Mouse (Mus musculus): ENCODE results near the gene Ptgis. TPM values are rescaled to one million over a fixed set of nuclear protein-coding genes. Genes with fewer than 3 reads are reported as not detected.
A peak's percentile ranks its signal among the peaks of the same experiment; 100 is the strongest.

The Ptgis gene
- polyA plus RNA-seq, 1 experiment from 2014 or later, result 12.7 TPM

GRCm38 (mm10) chr2:167254808-167255207, 14.4 kb upstream of the Ptgis start:
- 74% methylated on average over 6 of the region's 6 CpGs for WGBS
- peaks cover 30% of the 10 kb centered on the region for H3K4me1 ChIP-seq
- no peaks in the 10 kb centered on the region for H3K9me3 ChIP-seq (replicated peaks)
- no peak overlapping the region for H3K4me3 ChIP-seq
- no peaks in the 10 kb centered on the region for H3K36me3 ChIP-seq
- no peak overlapping the region for H3K27ac ChIP-seq (replicated peaks)
- DNase-seq (ENCODE audit: low spot score), result no peak
- H3K27me3 ChIP-seq (ENCODE audit: low read depth, poor library complexity, severe bottlenecking), result no peaks in the 10 kb centered on the region

GRCm38 (mm10) chr2:167254185-167254584, 13.8 kb upstream of the Ptgis start:
- Histone ChIP-seq H3K27ac (replicated peaks) (no peak overlapping the region), H3K36me3 (no peaks in the 10 kb centered on the region), H3K4me1 (peaks cover 32% of the 10 kb centered on the region), H3K4me3 (no peak overlapping the region), H3K27me3 (ENCODE audit: low read depth, poor library complexity, severe bottlenecking) (no peaks in the 10 kb centered on the region), H3K9me3 (replicated peaks) (no peaks in the 10 kb centered on the region)
- 67% methylated on average over 7 of the region's 7 CpGs for WGBS
- no peak for DNase-seq (ENCODE audit: low spot score)

DNA sequence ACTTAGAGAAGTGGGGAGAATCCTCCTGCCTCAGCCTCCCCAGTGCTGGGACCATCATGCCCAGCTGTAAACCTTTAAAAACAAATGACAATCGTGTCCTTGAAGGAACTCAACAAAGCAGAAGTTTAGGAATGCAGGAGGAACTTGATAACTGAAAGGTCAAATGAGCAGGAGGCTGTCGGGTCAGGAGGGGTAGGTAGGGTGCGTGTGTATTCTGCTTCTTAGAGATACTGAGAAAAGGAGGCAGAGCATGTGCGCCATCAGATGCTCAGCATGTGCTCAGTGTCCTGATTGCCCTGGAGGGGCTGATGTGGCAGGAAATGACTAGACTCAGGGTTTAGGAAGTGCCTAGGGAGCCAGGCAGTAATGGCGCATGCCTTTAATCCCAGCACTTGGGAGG, 13.1 kb upstream of the Ptgis start:
- Histone ChIP-seq H3K4me3 (no peak overlapping the region), H3K27ac (replicated peaks) (no peak overlapping the region), H3K27me3 (ENCODE audit: low read depth, poor library complexity, severe bottlenecking) (no peaks in the 10 kb centered on the region), H3K36me3 (no peaks in the 10 kb centered on the region), H3K4me1 (peaks cover 32% of the 10 kb centered on the region), H3K9me3 (replicated peaks) (no peaks in the 10 kb centered on the region)
- WGBS, result 83% methylated on average over 5 of the region's 5 CpGs
- no peak for DNase-seq (ENCODE audit: low spot score)

DNA sequence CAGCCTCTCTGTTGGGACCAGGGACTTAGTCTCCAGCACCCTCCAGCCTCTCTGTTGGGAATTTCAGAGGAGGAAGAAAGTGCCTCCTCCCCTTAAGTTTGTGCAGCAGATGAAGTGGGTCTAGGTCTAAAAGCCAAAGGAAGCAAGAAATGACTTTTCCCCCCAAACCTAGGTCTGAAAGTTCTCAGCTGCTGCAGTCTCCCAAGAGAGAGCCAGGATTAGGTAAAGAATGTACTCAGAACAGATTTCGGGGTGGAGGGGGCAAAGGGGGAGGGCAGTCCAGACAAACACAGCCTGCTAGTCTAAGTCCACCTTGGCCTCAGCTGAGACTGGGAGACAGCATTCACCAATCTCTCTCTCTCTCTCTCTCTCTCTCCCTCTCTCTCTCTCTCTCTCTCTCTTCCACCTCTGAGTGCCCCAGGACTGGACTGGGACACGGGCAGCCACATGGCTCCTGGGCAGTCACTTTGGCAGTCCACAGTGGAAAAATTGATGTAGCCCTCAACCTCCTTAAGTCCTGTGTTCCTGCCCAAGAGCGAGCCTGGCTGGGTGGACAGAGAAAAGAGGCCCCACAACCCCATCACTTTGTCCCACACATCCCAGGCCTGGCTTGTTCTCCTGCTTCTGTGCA, 11.8 kb upstream of the Ptgis start:
- no peaks in the 10 kb centered on the region for H3K9me3 ChIP-seq (replicated peaks)
- no peak overlapping the region for H3K4me3 ChIP-seq
- H3K27ac ChIP-seq (replicated peaks), result peak overlapping the region; percentile 72
- H3K36me3 ChIP-seq, result no peaks in the 10 kb centered on the region
- no peak for DNase-seq (ENCODE audit: low spot score)
- 50% methylated on average over 3 of the region's 3 CpGs for WGBS
- peaks cover 39% of the 10 kb centered on the region for H3K4me1 ChIP-seq
- H3K27me3 ChIP-seq (ENCODE audit: low read depth, poor library complexity, severe bottlenecking), result no peaks in the 10 kb centered on the region

DNA sequence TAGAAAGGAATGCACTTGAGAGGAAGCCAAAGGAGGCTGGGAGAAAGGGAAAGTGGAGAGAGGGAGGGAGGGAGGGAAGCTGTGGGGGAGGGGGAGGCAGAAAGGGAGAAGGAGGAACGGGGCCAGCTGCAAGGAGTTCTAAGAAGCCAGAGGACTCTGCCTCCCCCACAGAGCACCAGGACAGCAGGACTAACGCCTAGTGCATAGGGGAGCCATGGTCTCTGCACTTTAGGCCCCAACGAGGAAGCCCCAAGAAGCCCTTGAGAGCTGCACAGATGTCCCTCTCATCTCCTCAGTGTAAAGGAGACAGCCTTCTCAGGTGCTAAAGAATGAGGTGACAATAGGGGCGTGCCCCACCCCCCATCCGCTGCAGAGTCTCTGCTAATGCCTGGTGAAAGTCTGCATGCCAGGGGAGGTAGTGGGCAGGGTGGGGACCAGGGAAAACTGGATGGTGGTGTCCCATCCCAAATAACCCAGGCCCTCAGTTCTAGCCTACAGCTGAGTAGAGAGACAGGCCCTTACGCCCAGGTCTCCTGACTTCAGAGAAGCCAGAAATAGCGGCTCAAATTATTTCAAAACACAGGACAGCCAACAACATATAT, 10.4 kb upstream of the Ptgis start:
- H3K4me3 ChIP-seq, result no peak overlapping the region
- DNase-seq (ENCODE audit: low spot score), result no peak
- no peaks in the 10 kb centered on the region for H3K36me3 ChIP-seq
- WGBS, result 36% methylated on average over 7 of the region's 7 CpGs
- H3K27me3 ChIP-seq (ENCODE audit: low read depth, poor library complexity, severe bottlenecking), result no peaks in the 10 kb centered on the region
- peaks cover 44% of the 10 kb centered on the region for H3K4me1 ChIP-seq
- H3K9me3 ChIP-seq (replicated peaks), result no peaks in the 10 kb centered on the region
- H3K27ac ChIP-seq (replicated peaks), result peak overlapping the region; percentile 57

DNA sequence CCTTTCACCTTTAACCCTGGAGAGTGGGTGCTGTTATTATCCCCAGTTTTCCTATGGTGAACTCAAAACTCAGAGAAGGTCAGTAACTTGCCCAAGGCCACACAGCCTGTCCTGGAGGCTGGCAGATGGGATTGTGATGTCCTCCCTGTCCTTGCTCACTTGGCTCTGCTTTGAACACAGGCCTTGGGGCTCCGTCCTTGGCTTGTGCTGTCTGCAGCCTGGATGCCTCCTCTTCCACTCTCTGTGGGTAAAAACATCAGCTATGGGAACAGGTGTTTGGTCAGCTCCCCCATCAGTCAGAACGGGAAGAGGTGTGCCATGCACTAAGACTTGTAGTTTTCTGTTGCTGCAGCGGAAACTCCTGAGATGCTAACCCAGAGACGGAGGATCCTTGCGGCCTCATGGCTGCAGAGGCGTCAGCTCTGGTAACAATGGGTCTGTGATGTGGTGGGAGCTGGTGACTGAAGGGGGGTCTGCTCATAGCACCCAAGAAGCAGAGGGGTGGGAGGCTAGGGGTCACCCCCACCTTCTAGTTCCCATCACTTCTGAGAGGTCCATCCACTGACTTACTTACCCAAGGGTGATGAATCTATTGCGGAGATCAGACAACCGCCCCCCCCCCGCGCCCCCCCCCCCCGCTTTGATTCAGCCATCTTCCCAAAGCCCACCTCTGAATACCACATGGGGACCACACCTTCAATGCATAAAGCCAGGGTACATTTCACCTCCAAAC, 9.8 kb upstream of the Ptgis start:
- no peaks in the 10 kb centered on the region for H3K9me3 ChIP-seq (replicated peaks)
- no peak for DNase-seq (ENCODE audit: low spot score)
- no peaks in the 10 kb centered on the region for H3K27me3 ChIP-seq (ENCODE audit: low read depth, poor library complexity, severe bottlenecking)
- peak overlapping the region; percentile 57 for H3K27ac ChIP-seq (replicated peaks)
- 46% methylated on average over 11 of the region's 11 CpGs for WGBS
- H3K4me1 ChIP-seq, result peaks cover 44% of the 10 kb centered on the region
- no peaks in the 10 kb centered on the region for H3K36me3 ChIP-seq
- no peak overlapping the region for H3K4me3 ChIP-seq

GRCm38 (mm10) chr2:167249591-167249990, 9.2 kb upstream of the Ptgis start:
- H3K36me3 ChIP-seq, result no peaks in the 10 kb centered on the region
- H3K4me1 ChIP-seq, result peaks cover 44% of the 10 kb centered on the region
- peaks cover 4% of the 10 kb centered on the region; the same call in 1 of the 2 replicates for H3K9me3 ChIP-seq (replicated peaks)
- H3K4me3 ChIP-seq, result no peak overlapping the region
- no peak overlapping the region for H3K27ac ChIP-seq (replicated peaks)
- WGBS, result 67% methylated on average over 3 of the region's 3 CpGs
- H3K27me3 ChIP-seq (ENCODE audit: low read depth, poor library complexity, severe bottlenecking), result no peaks in the 10 kb centered on the region
- DNase-seq (ENCODE audit: low spot score), result no peak

GRCm38 (mm10) chr2:167247823-167248222, 7.4 kb upstream of the Ptgis start:
- H3K27ac ChIP-seq (replicated peaks), result no peak overlapping the region
- H3K9me3 ChIP-seq (replicated peaks), result peaks cover 4% of the 10 kb centered on the region; the same call in 1 of the 2 replicates
- 51% methylated on average over 2 of the region's 2 CpGs for WGBS
- H3K4me1 ChIP-seq, result peaks cover 40% of the 10 kb centered on the region
- H3K4me3 ChIP-seq, result no peak overlapping the region
- H3K36me3 ChIP-seq, result no peaks in the 10 kb centered on the region
- DNase-seq (ENCODE audit: low spot score), result no peak
- H3K27me3 ChIP-seq (ENCODE audit: low read depth, poor library complexity, severe bottlenecking), result no peaks in the 10 kb centered on the region

- Histone ChIP-seq H3K27ac (replicated peaks) (no peak overlapping the region), H3K36me3 (no peaks in the 10 kb centered on the region)
- 67% methylated on average over 7 of the region's 7 CpGs for WGBS
These were observed 6.3 kb upstream of the Ptgis start for GRCm38 (mm10) chr2:167246704-167247103.

DNA sequence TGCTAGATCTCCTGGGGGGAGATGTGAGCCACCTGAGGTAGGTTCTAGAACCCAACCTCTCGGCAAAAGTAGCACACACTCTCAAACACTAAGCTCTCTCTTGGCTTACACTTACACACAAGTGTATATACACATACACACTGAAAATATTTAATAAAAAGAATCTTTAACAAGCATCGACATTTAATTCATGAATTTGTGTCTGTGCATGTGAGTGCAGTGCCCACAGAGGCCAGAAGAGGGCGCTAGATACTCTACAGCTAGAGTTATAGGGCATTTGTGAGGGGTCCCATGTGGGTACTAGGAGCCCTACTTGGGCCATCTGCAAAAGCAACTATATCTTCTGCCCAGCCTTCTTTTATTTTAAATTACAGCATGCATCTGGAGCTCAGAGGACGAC, 4.5 kb upstream of the Ptgis start:
- H3K27ac ChIP-seq (replicated peaks), result no peak overlapping the region
- H3K4me3 ChIP-seq, result no peak overlapping the region
- 77% methylated on average over 4 of the region's 4 CpGs for WGBS

More at GRCm38 (mm10) chr2:167246704-167247103, 6.3 kb upstream of the Ptgis start:
- no peak overlapping the region for H3K4me3 ChIP-seq
- peaks cover 4% of the 10 kb centered on the region; the same call in 1 of the 2 replicates for H3K9me3 ChIP-seq (replicated peaks)
- H3K4me1 ChIP-seq, result peaks cover 30% of the 10 kb centered on the region
- no peaks in the 10 kb centered on the region; the same call in 1 of the 2 replicates for H3K27me3 ChIP-seq (ENCODE audit: low read depth, poor library complexity, severe bottlenecking)
- no peak for DNase-seq (ENCODE audit: low spot score)

DNA sequence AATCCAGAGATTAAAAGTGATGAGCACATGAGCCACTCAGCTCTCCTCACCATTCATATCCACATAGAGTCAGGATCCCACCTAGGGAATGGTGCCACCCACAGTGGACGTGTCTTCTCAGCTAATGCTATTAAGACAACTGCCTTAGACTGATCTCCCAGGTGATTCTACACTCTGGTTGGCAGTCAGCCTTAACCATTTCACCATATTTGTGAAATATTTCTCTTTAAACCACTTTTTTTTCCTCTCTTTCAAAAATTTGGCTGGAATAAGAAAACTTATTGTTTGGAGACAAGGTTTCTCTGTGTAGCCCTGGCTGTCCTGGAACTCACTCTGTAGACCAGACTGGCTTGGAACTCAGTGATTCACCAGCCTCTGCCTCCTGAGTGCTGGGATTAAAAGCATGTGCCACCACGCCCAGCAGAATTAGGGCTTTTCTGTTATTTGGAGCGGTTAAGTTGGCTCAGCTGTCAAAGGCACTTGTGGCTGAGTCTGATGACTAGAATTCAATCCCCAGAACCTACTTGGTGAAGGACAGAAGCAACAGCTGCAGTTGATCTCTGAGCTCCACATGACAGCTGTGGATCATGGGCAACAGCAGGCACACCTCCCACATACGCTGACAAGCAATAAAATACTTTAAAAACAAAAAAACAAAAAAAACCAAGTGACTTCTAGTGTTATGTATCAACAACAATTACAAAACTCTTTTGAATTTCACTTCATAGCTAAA, 3.6 kb upstream of the Ptgis start:
- Histone ChIP-seq H3K36me3 (no peaks in the 10 kb centered on the region), H3K4me3 (no peak overlapping the region), H3K4me1 (peaks cover 36% of the 10 kb centered on the region), H3K9me3 (replicated peaks) (peaks cover 4% of the 10 kb centered on the region; the same call in 1 of the 2 replicates), H3K27ac (replicated peaks) (no peak overlapping the region), H3K27me3 (ENCODE audit: low read depth, poor library complexity, severe bottlenecking) (peaks cover 4% of the 10 kb centered on the region; the same call in 1 of the 2 replicates)
- no peak for DNase-seq (ENCODE audit: low spot score)
- WGBS, result 92% methylated on average over 4 of the region's 4 CpGs

More for the DNA sequence above, 4.5 kb upstream of the Ptgis start:
- H3K9me3 ChIP-seq (replicated peaks), result peaks cover 4% of the 10 kb centered on the region; the same call in 1 of the 2 replicates
- DNase-seq (ENCODE audit: low spot score), result no peak
- peaks cover 30% of the 10 kb centered on the region for H3K4me1 ChIP-seq
- H3K27me3 ChIP-seq (ENCODE audit: low read depth, poor library complexity, severe bottlenecking), result peaks cover 4% of the 10 kb centered on the region; the same call in 1 of the 2 replicates
- no peaks in the 10 kb centered on the region for H3K36me3 ChIP-seq

GRCm38 (mm10) chr2:167239262-167239661, 1.1 kb downstream of the Ptgis start:
- DNase-seq (ENCODE audit: low spot score), result peak; percentile 37
- WGBS, result 30% methylated on average over 12 of the region's 12 CpGs
- Histone ChIP-seq H3K9me3 (replicated peaks) (no peaks in the 10 kb centered on the region), H3K36me3 (no peaks in the 10 kb centered on the region), H3K4me3 (peak overlapping the region; percentile 63), H3K4me1 (peaks cover 26% of the 10 kb centered on the region), H3K27ac (replicated peaks) (no peak overlapping the region), H3K27me3 (ENCODE audit: low read depth, poor library complexity, severe bottlenecking) (peaks cover 9% of the 10 kb centered on the region; the same call in 1 of the 2 replicates)

Data from midbrain, embryonic 10.5 days (tissue).